Mouse (Mus musculus): ENCODE measurements around the gene Mrps18b.

- TF ChIP-seq CTCF (IDR thresholded peaks at IDR 0.05; ENCODE audit: low read depth) = peak; percentile 55
- no peak for TF ChIP-seq EP300 (IDR thresholded peaks at IDR 0.05; ENCODE audit: low read depth)
These were observed 49.0 kb downstream of the Mrps18b start for GRCm38 (mm10) chr17:35866911-35867890.

All from liver, postnatal 0 days (tissue).